Mouse (Mus musculus): ENCODE data around the gene Camk2n2.

DNA sequence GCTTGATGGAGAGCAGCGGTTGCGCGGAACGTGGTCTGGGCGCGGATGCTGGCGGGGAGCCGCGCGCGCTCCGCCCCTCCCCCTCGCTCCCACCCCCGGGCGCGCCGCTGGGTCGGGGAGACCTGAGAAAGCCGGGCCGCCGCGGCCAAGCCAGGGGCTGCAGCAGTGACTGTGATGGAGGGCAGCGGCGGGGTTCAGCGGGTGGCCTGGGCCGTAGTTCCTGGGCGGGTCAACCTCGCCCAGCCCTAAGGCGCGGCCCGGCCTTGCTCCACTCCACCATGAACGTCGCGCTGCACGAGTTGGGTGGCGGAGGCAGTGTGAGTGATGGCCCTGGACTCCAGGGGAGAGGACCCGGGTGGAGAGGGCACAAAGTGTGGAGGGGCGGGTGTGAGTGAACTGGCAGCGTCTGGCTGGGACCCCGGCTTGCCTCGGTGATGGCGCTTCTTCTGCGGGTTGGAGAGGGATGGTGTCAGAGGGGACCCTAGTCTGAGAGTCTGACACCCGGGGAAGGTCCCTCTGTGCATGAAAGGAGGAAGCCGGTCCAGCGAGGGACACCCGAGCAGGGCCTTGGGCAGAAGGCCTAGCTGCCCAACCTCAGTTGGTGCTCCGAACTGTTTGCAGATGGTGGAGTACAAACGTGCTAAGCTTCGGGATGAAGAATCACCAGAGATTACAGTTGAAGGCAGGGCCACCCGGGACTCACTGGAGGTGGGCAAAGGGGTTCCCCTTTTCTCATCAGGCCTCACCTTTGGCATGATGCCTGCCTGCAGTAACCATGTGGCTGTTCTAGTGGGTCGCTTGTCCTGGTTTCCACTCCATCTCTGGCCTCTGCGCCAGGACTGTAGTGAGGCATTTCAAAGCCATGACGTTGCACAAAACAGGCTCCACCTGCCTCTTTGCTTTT is 8.9 kb upstream of the Camk2n2 start, which contains the start of gene Ece2:
- TF ChIP-seq POLR2A (IDR thresholded peaks at IDR 0.05; ENCODE audit: control insufficient read depth, extremely low read depth, insufficient read depth, low read length, poor library complexity) (no peak), CTCF (IDR thresholded peaks at IDR 0.05; ENCODE audit: borderline replicate concordance, control insufficient read depth, extremely low read depth, insufficient read depth, low read length, poor library complexity) (no peak)

Data from thymus, adult 2 months (tissue).